Mouse (Mus musculus) ES-E14 (cell line): ENCODE measurements around the gene Ift140.

Experiments used
- CHD2 ChIP-seq: IDR thresholded peaks from 2 replicates; pipeline ENCODE4 v1.6.1; 2014; ENCODE audit warnings: mild to moderate bottlenecking, low read depth, low read length, inconsistent platforms
- HCFC1 ChIP-seq: IDR thresholded peaks from 2 replicates; pipeline ENCODE4 v1.6.1; 2012; ENCODE audit warnings: low read length, inconsistent platforms, borderline replicate concordance; ENCODE audit not compliant: insufficient read depth
- MAFK ChIP-seq: IDR thresholded peaks from 2 replicates; pipeline ENCODE4 v1.6.1; 2014; ENCODE audit warnings: mild to moderate bottlenecking, low read depth, low read length, inconsistent platforms; ENCODE audit not compliant: insufficient read depth
- ZC3H11A ChIP-seq: IDR thresholded peaks from 2 replicates; pipeline ENCODE4 v1.6.1; 2012; ENCODE audit warnings: low read depth, mild to moderate bottlenecking, inconsistent platforms, low read length, borderline replicate concordance
- ZNF384 ChIP-seq: IDR thresholded peaks from 2 replicates; pipeline ENCODE4 v1.6.1; 2012; ENCODE audit warnings: low read depth, low read length, inconsistent platforms

DNA sequence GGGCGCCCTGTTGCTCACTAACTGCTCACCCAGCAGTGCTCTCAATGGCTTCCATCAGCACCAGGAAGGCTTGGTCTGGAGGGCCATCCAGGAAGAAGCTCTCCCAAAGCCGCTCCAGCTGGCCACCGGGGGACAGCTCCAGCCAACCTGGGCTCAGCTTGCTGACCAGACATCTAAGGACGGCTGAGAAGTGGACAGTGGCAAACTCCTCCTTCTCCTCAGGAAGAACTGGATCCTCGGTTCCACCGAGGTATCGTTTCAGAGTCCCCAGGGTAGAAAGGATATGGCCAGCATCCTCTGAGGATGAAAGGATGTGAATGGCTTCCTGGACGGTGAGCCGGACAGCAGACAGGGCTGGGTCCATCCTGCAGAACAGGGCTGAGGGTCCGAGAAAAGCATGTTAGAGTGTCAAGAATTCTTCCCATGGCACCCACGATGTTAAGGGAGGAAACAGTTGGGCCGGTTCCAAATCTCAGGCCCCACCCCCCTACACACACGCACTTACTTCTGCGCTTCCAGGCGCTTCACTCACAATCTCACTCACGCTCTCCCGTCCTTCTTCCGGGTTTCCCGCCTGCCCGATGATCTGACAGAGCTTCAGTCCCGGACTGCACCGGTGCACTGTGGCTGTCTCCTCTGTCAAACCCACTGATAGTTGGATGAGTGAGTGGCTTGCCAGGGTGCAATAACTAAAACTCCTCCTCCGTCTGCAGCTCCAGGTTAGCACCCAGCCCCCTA lies 99.2 kb downstream of the Ift140 start:
- TF ChIP-seq HCFC1 (no peak), MAFK (no peak), ZNF384 (no peak), CHD2 (no peak), ZC3H11A (no peak)
